Mouse (Mus musculus) spleen, adult 12 weeks (tissue): ENCODE data around the gene Snupn.
"Not testable (repeated sequence)": the region's sequence is repeated elsewhere in the genome, so short reads cannot be mapped to it uniquely, and the experiment has no call there.

Experiments used
- DNase-seq: peaks from one replicate; pipeline ENCODE4 v3.0.0; 2022; ENCODE audit warnings: low spot score

Gene Snupn

GRCm38 (mm10) chr9:56930556-56930955 lies 20.1 kb upstream of the Snupn start:
- no peak for DNase-seq

GRCm38 (mm10) chr9:56936861-56937222 lies 13.8 kb upstream of the Snupn start:
- DNase-seq: no peak

GRCm38 (mm10) chr9:56937223-56938160 lies 13.2 kb upstream of the Snupn start, which contains the start of gene Imp3:
Gene Imp3 (plus strand): TSS chr9:56937475.
- peak; percentile 82 for DNase-seq

GRCm38 (mm10) chr9:56938374-56938773 lies 12.3 kb upstream of the Snupn start:
- no peak for DNase-seq

GRCm38 (mm10) chr9:56947481-56947880 lies 3.2 kb upstream of the Snupn start:
- not testable (repeated sequence) for DNase-seq

- DNase-seq: not testable (repeated sequence)
Measured at GRCm38 (mm10) chr9:56948699-56949098, 2.0 kb upstream of the Snupn start.

- DNase-seq: no peak
Measured at GRCm38 (mm10) chr9:56949767-56950166, 911 bp upstream of the Snupn start.

GRCm38 (mm10) chr9:56953562-56953961 lies 2.9 kb downstream of the Snupn start:
- DNase-seq: no peak

GRCm38 (mm10) chr9:56956966-56957675 lies 6.4 kb downstream of the Snupn start:
- no peak for DNase-seq

GRCm38 (mm10) chr9:56958689-56959088 lies 8.0 kb downstream of the Snupn start:
- no peak for DNase-seq

- no peak for DNase-seq
Measured at GRCm38 (mm10) chr9:56961591-56961990, 10.9 kb downstream of the Snupn start.

- no peak for DNase-seq
Measured at GRCm38 (mm10) chr9:56970158-56970557, 19.5 kb downstream of the Snupn start.

- no peak for DNase-seq
Measured at GRCm38 (mm10) chr9:56973960-56974524, 23.4 kb downstream of the Snupn start.

- DNase-seq: no peak
Measured at GRCm38 (mm10) chr9:56975199-56975598, 24.5 kb downstream of the Snupn start.

- DNase-seq: no peak
Measured at GRCm38 (mm10) chr9:56980186-56980585, 29.5 kb downstream of the Snupn start.

GRCm38 (mm10) chr9:56981502-56981901 lies 30.8 kb downstream of the Snupn start:
- no peak for DNase-seq

- no peak for DNase-seq
Measured at GRCm38 (mm10) chr9:56994286-56995197, 43.9 kb downstream of the Snupn start, which contains the start of gene Ptpn9. Gene Ptpn9 (plus strand): TSS chr9:56994923.

GRCm38 (mm10) chr9:56995198-56996027 lies 44.7 kb downstream of the Snupn start:
- DNase-seq: peak; percentile 55

GRCm38 (mm10) chr9:56996028-56996346 lies 45.3 kb downstream of the Snupn start:
- DNase-seq: no peak

GRCm38 (mm10) chr9:56997206-56997605 lies 46.5 kb downstream of the Snupn start:
- not testable (repeated sequence) for DNase-seq

- no peak for DNase-seq
Measured at GRCm38 (mm10) chr9:57003011-57003410, 52.3 kb downstream of the Snupn start.
